Mouse (Mus musculus): ENCODE results near the gene Bpifa3. TPM values are rescaled to one million over a fixed set of nuclear protein-coding genes. Genes with fewer than 3 reads are reported as not detected.

Bpifa3 gene
- polyA plus RNA-seq (2015; fragmentation: Nextera tagmentation; extraction: Ambion mirVana), result not detected in 2 replicates

DNA sequence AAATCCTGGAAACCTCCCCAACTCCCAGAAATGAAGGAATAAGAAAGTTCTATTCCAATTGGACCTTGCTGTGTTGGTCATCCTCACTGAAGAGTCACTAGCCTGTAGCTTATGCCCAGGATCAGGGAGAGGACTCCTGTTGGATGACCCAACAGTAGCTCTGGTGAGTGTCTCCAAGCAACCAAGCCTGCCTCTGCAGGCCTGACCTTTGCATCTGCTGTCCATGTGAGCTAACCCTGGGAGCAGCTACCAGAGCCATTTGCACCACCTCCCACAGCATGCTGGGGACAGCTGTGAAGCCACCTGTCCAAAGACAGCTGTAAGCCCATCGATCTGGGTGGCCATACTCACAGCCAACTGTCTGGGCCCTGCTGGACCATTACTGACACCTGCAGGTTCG lies at the start of gene Bpifa3:
Bpifa3 (plus strand) TSS at position 217 of the 400 bp plus-strand sequence.
- Histone ChIP-seq H3K27ac (ENCODE audit: low read length) (no peak within 1 kb of the TSS), H3K4me3 (replicated peaks; ENCODE audit: low read length) (no peak within 1 kb of the TSS), H3K4me2 (ENCODE audit: low read length) (no peak within 1 kb of the TSS), H3K9me3 (ENCODE audit: control insufficient read depth, low read length) (no peaks in the 10 kb centered on the region), H3K36me3 (ENCODE audit: control insufficient read depth, insufficient read depth) (no peaks in the 10 kb centered on the region), H3K4me1 (replicated peaks; ENCODE audit: control insufficient read depth, insufficient read depth, low read length) (no peaks in the 10 kb centered on the region), H3K27me3 (replicated peaks; ENCODE audit: control insufficient read depth, insufficient read depth, low read length) (no peaks in the 10 kb centered on the region), H3K9ac (replicated peaks; ENCODE audit: low read depth, low read length) (no peak within 1 kb of the TSS)
- ATAC-seq, result no peak
- WGBS, result 80% methylated on average over 2 of the region's 2 CpGs

DNA sequence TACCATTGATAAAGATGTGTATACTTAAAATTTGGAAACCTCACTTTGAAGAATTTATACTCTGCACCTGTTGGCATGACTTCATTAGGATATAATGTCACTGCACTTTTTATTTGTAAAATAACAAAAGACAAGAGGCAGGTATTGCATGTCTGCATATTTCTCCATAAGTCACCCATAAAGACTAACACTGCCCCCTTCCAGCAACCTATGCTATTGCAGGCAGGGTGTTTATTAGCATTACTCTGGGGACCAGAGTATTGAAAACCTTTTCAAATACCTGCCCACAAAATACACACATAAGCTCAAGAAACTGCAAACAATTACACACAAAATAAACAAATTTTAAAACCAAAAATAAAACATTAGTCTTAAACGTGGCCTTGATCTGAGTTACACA lies 32.4 kb upstream of the Bpifa3 start:
- Histone ChIP-seq H3K36me3 (ENCODE audit: control insufficient read depth, insufficient read depth) (no peaks in the 10 kb centered on the region), H3K4me3 (replicated peaks; ENCODE audit: low read length) (no peak overlapping the region), H3K27ac (ENCODE audit: low read length) (no peak overlapping the region), H3K9ac (replicated peaks; ENCODE audit: low read depth, low read length) (no peak overlapping the region), H3K4me1 (replicated peaks; ENCODE audit: control insufficient read depth, insufficient read depth, low read length) (no peaks in the 10 kb centered on the region), H3K9me3 (ENCODE audit: control insufficient read depth, low read length) (no peaks in the 10 kb centered on the region), H3K27me3 (replicated peaks; ENCODE audit: control insufficient read depth, insufficient read depth, low read length) (no peaks in the 10 kb centered on the region), H3K4me2 (ENCODE audit: low read length) (no peak overlapping the region)
- no peak for ATAC-seq
- WGBS, result 44% methylated on average over 1 of the region's 1 CpGs

DNA sequence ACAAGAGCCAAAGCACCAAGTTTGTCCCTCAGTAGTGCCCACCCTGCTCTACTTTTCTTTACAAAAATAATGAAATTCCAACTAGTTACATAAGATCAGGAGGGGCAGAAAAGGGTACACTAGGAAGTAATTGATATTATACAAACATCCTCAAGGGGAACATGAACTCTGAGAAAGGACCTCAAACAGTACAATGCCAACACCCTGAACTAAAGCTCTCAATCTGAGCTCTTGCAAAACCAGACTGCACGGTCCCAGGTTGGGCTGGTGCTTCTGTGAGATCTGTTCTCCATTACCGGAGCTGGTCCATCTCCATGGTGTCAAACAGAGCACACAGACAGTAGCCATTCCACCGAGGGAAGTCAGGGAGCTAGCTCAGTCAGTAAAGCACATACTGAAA lies 12.8 kb upstream of the Bpifa3 start:
- Histone ChIP-seq H3K36me3 (ENCODE audit: control insufficient read depth, insufficient read depth) (no peaks in the 10 kb centered on the region), H3K27ac (ENCODE audit: low read length) (no peak overlapping the region), H3K4me1 (replicated peaks; ENCODE audit: control insufficient read depth, insufficient read depth, low read length) (no peaks in the 10 kb centered on the region), H3K27me3 (replicated peaks; ENCODE audit: control insufficient read depth, insufficient read depth, low read length) (no peaks in the 10 kb centered on the region), H3K4me2 (ENCODE audit: low read length) (no peak overlapping the region), H3K9me3 (ENCODE audit: control insufficient read depth, low read length) (no peaks in the 10 kb centered on the region), H3K9ac (replicated peaks; ENCODE audit: low read depth, low read length) (no peak overlapping the region), H3K4me3 (replicated peaks; ENCODE audit: low read length) (no peak overlapping the region)
- no peak for ATAC-seq
- 86% methylated on average over 3 of the region's 3 CpGs for WGBS

DNA sequence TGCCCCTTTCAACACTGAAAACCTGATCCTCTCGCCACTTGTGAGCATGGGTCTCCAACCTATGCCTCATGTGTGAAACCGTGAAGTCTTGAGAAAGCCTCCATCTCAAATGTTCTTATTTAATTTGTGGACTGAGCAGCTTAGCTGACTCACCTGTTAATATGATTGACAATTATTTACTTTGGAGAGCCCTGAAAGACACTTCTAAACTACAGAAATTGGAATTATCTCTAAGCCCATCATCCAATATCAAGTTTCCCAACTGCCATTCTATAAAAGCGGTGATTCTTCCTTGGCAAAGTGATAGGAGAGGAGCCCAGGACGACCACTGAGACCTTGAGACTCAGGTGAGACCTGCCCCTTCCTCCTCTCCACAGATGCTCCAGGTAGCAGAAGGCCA lies 12.4 kb downstream of the Bpifa3 start, which contains the start of gene Bpifa1:
Bpifa1 (plus strand) TSS at position 301 of the 400 bp plus-strand sequence.
- H3K9me3 ChIP-seq (ENCODE audit: control insufficient read depth, low read length), result no peaks in the 10 kb centered on the region
- H3K4me3 ChIP-seq (replicated peaks; ENCODE audit: low read length), result no peak within 1 kb of the TSS
- H3K27ac ChIP-seq (ENCODE audit: low read length), result no peak within 1 kb of the TSS
- no peaks in the 10 kb centered on the region for H3K4me1 ChIP-seq (replicated peaks; ENCODE audit: control insufficient read depth, insufficient read depth, low read length)
- H3K27me3 ChIP-seq (replicated peaks; ENCODE audit: control insufficient read depth, insufficient read depth, low read length), result no peaks in the 10 kb centered on the region
- no peak within 1 kb of the TSS for H3K9ac ChIP-seq (replicated peaks; ENCODE audit: low read depth, low read length)
- WGBS, result 82% methylated on average over 4 of the region's 4 CpGs
- H3K36me3 ChIP-seq (ENCODE audit: control insufficient read depth, insufficient read depth), result no peaks in the 10 kb centered on the region
- H3K4me2 ChIP-seq (ENCODE audit: low read length), result no peak within 1 kb of the TSS
- ATAC-seq, result no peak

DNA sequence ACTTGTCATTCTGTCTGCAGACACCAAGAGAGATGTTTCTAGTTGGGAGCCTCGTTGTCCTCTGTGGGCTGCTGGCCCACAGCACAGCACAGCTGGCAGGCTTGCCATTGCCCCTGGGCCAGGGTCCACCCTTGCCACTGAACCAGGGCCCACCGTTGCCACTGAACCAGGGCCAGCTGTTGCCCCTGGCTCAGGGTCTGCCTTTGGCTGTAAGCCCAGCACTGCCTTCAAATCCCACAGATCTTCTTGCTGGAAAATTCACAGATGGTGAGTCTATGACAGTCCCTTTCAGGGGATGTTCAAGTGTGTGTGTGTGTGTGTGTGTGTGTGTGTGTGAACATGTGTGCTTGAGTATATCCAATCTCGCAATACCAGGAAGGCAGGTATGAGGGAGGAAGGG lies 13.6 kb downstream of the Bpifa3 start:
- Histone ChIP-seq H3K4me1 (replicated peaks; ENCODE audit: control insufficient read depth, insufficient read depth, low read length) (no peaks in the 10 kb centered on the region), H3K27ac (ENCODE audit: low read length) (no peak overlapping the region), H3K4me3 (replicated peaks; ENCODE audit: low read length) (no peak overlapping the region), H3K9ac (replicated peaks; ENCODE audit: low read depth, low read length) (no peak overlapping the region), H3K9me3 (ENCODE audit: control insufficient read depth, low read length) (no peaks in the 10 kb centered on the region), H3K27me3 (replicated peaks; ENCODE audit: control insufficient read depth, insufficient read depth, low read length) (no peaks in the 10 kb centered on the region), H3K36me3 (ENCODE audit: control insufficient read depth, insufficient read depth) (no peaks in the 10 kb centered on the region), H3K4me2 (ENCODE audit: low read length) (no peak overlapping the region)
- no peak for ATAC-seq
- 56% methylated on average over 3 of the region's 3 CpGs for WGBS

DNA sequence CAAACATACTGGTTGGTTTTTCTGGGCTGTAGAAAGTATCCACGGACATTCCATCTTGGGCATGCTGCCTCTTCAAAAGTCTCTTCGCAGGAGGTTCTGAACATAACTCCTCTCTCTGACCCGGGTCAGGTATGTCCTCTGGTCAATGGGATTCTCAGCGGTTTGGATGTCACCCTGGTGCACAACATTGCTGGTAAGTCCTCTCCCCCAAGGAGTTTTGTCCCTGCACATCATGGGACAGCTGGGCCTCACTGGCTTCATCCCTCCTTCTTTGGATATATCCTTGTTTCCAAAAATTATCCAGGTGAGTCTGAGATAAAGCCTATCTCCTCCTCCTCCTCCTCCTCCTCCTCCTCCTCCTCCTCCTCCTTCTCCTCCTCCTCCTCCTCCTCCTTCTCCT lies 17.4 kb downstream of the Bpifa3 start:
- no peak for ATAC-seq
- H3K4me1 ChIP-seq (replicated peaks; ENCODE audit: control insufficient read depth, insufficient read depth, low read length), result no peaks in the 10 kb centered on the region
- no peak overlapping the region for H3K27ac ChIP-seq (ENCODE audit: low read length)
- H3K9ac ChIP-seq (replicated peaks; ENCODE audit: low read depth, low read length), result no peak overlapping the region
- WGBS, result 82% methylated on average over 4 of the region's 4 CpGs
- H3K36me3 ChIP-seq (ENCODE audit: control insufficient read depth, insufficient read depth), result no peaks in the 10 kb centered on the region
- no peaks in the 10 kb centered on the region for H3K27me3 ChIP-seq (replicated peaks; ENCODE audit: control insufficient read depth, insufficient read depth, low read length)
- no peak overlapping the region for H3K4me2 ChIP-seq (ENCODE audit: low read length)
- no peak overlapping the region for H3K4me3 ChIP-seq (replicated peaks; ENCODE audit: low read length)
- H3K9me3 ChIP-seq (ENCODE audit: control insufficient read depth, low read length), result no peaks in the 10 kb centered on the region

DNA sequence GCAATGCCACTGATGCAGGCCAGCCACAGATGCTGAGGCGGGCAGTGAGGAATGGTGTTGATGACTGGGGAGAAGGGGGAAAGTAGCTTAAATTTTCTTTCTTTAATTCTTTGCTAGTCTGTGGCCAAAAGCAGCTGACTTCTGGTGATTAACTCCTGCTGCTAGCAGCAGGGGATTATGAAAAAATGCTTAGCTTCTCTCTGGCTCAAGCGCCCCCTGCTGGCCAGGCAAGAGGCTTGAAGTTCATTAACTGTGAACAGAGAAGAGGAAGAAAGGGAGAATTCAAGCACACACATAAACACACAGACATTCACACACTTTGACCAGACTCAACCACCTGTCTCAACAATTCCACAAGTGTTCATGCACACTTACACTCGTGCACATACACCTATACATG lies 28.3 kb downstream of the Bpifa3 start:
- H3K4me3 ChIP-seq (replicated peaks; ENCODE audit: low read length), result no peak overlapping the region
- 32% methylated on average over 3 of the region's 3 CpGs for WGBS

DNA sequence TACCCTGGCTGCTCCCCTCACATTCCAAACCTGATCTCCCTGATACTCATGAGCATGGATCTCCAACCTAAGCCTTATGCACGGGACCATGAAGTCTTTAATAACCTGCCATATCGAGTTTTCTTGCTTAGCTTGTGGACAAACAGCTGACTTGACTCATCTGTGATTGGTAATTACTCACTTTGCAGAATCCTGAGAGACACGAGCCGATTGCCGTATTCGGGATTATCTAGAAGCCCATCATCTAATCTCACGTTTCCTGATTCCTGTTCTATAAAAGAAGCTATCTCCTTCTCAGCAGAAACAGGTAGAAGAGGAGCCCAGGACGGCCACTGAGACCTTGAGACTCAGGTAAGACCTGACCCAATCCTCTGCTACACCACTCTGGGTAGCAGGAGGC lies 32.2 kb downstream of the Bpifa3 start, which contains the start of gene Bpifa5:
Bpifa5 (plus strand) TSS at position 301 of the 400 bp plus-strand sequence.
- H3K9me3 ChIP-seq (ENCODE audit: control insufficient read depth, low read length), result peaks cover 2% of the 10 kb centered on the region; the same call in 1 of the 2 replicates
- H3K36me3 ChIP-seq (ENCODE audit: control insufficient read depth, insufficient read depth), result no peaks in the 10 kb centered on the region
- no peak for ATAC-seq
- H3K4me3 ChIP-seq (replicated peaks; ENCODE audit: low read length), result no peak within 1 kb of the TSS
- no peak within 1 kb of the TSS for H3K27ac ChIP-seq (ENCODE audit: low read length)
- H3K27me3 ChIP-seq (replicated peaks; ENCODE audit: control insufficient read depth, insufficient read depth, low read length), result no peaks in the 10 kb centered on the region
- no peak within 1 kb of the TSS for H3K9ac ChIP-seq (replicated peaks; ENCODE audit: low read depth, low read length)
- H3K4me2 ChIP-seq (ENCODE audit: low read length), result no peak within 1 kb of the TSS
- WGBS, result 85% methylated on average over 8 of the region's 8 CpGs
- H3K4me1 ChIP-seq (replicated peaks; ENCODE audit: control insufficient read depth, insufficient read depth, low read length), result no peaks in the 10 kb centered on the region

More for the DNA sequence above, 28.3 kb downstream of the Bpifa3 start:
- no peaks in the 10 kb centered on the region for H3K36me3 ChIP-seq (ENCODE audit: control insufficient read depth, insufficient read depth)
- H3K4me1 ChIP-seq (replicated peaks; ENCODE audit: control insufficient read depth, insufficient read depth, low read length), result no peaks in the 10 kb centered on the region
- H3K4me2 ChIP-seq (ENCODE audit: low read length), result no peak overlapping the region
- no peak overlapping the region for H3K27ac ChIP-seq (ENCODE audit: low read length)
- no peaks in the 10 kb centered on the region for H3K27me3 ChIP-seq (replicated peaks; ENCODE audit: control insufficient read depth, insufficient read depth, low read length)
- H3K9ac ChIP-seq (replicated peaks; ENCODE audit: low read depth, low read length), result no peak overlapping the region
- H3K9me3 ChIP-seq (ENCODE audit: control insufficient read depth, low read length), result peaks cover 2% of the 10 kb centered on the region; the same call in 1 of the 2 replicates
- ATAC-seq, result no peak

DNA sequence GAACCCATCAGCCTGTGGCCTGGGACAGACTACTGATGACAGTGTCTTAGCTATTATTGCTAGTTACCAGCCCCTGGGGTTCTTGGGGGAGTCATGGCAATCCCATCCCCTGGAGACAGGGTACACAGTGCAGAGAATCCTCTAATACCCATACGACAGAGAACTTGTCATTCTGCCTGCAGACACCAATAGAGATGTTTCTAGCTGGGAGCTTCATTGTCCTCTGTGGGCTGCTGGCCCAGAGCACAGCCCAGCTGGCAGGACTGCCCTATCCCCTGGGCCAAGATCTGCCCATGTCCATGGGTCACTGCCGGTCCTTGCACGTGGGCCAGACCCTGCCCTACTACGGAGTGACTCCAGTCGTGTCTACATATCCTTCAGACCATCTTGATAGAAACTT lies 33.2 kb downstream of the Bpifa3 start:
- ATAC-seq, result no peak
- Histone ChIP-seq H3K4me2 (ENCODE audit: low read length) (no peak overlapping the region), H3K4me3 (replicated peaks; ENCODE audit: low read length) (no peak overlapping the region), H3K9ac (replicated peaks; ENCODE audit: low read depth, low read length) (no peak overlapping the region), H3K27ac (ENCODE audit: low read length) (no peak overlapping the region), H3K4me1 (replicated peaks; ENCODE audit: control insufficient read depth, insufficient read depth, low read length) (no peaks in the 10 kb centered on the region), H3K9me3 (ENCODE audit: control insufficient read depth, low read length) (peaks cover 2% of the 10 kb centered on the region; the same call in 1 of the 2 replicates), H3K27me3 (replicated peaks; ENCODE audit: control insufficient read depth, insufficient read depth, low read length) (no peaks in the 10 kb centered on the region), H3K36me3 (ENCODE audit: control insufficient read depth, insufficient read depth) (no peaks in the 10 kb centered on the region)
- WGBS, result 88% methylated on average over 5 of the region's 5 CpGs

DNA sequence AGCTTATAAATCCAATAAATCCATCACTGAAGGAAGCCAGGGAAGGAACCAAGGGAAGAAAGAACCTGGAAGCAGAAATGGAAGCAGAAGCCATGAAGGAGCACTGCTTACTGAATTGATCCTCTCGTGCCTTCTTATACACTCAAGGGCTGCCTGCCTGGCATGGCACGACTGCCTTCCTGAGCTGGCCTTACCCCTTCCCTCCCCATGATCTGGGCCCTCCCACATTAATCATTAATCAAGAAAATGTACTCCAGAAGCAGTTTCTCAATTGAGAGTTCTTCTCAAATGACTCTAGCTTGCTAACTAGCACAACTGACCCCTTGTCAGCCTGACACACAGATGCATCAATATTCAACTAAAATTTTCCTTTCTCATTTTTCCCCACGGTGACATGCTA lies 39.0 kb downstream of the Bpifa3 start:
- Histone ChIP-seq H3K4me1 (replicated peaks; ENCODE audit: control insufficient read depth, insufficient read depth, low read length) (no peaks in the 10 kb centered on the region), H3K4me2 (ENCODE audit: low read length) (no peak overlapping the region), H3K27me3 (replicated peaks; ENCODE audit: control insufficient read depth, insufficient read depth, low read length) (no peaks in the 10 kb centered on the region), H3K9me3 (ENCODE audit: control insufficient read depth, low read length) (no peaks in the 10 kb centered on the region), H3K9ac (replicated peaks; ENCODE audit: low read depth, low read length) (no peak overlapping the region), H3K4me3 (replicated peaks; ENCODE audit: low read length) (no peak overlapping the region), H3K36me3 (ENCODE audit: control insufficient read depth, insufficient read depth) (no peaks in the 10 kb centered on the region), H3K27ac (ENCODE audit: low read length) (no peak overlapping the region)
- 81% methylated on average over 3 of the region's 3 CpGs for WGBS
- ATAC-seq, result no peak

Measured in forebrain, embryonic 16.5 days (tissue).